Mouse (Mus musculus) left cerebral cortex, adult 2 months (tissue): ENCODE data around the gene Tmco4. TPM values are rescaled to one million over a fixed set of nuclear protein-coding genes. Genes with fewer than 3 reads are reported as not detected.

Experiments used
- DNase-seq, 2 experiments: peaks; one replicate each; pipeline ENCODE4 v3.0.0; 2021 to 2022; ENCODE audit warnings: low spot score in 2 of 2, mixed read lengths in 1 of 2; ENCODE audit errors: extremely low spot score in 1 of 2
- H3K27ac ChIP-seq: fragments of 200-600 bp; 2 replicates; pipeline ENCODE4 v1.8.1; 2022
- H3K4me3 ChIP-seq: fragments of 200-600 bp; 2 replicates; pipeline ENCODE4 v1.8.1; 2022
- CTCF ChIP-seq: fragments of 200-600 bp; IDR thresholded peaks from 2 replicates; pipeline ENCODE4 v1.8.1; 2022; ENCODE audit warnings: antibody characterized with exemption, mild to moderate bottlenecking, moderate library complexity
- intact Hi-C: fragments of 180-260 bp; cut with DNase I; formaldehyde crosslinking; loops from one replicate; pipeline ENCODE4 v1.15.1; 2025
- total RNA-seq, 2 experiments: library from RNA; stranded (reverse); gene quantifications; 2 replicates each; pipeline ENCODE4 v1.2.3; 2021

Tmco4 gene
- total RNA-seq, 2 experiments from 2014 or later: 2.0 to 3.7 TPM

DNA sequence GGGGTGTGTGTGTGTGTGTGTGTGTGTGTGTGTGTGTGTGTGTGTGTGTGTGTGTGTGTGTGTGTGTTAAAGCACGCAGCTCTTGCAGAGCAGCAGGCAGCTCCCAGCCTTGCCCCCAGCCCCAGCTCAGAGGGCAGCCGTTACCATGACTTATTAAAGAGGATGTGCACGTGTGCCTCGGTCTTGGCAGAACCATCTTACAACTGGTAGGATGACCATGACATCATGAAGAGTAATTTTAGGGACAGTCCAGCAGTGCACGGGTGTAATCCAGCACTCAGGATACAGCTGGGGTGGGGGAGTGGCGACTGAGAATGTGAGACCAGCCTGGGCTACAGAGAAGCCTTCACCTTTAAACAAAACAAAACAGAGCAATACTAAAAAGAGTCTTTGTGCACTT, 32.5 kb downstream of the Tmco4 start:
- no peak overlapping the region for H3K4me3 ChIP-seq
- TF ChIP-seq CTCF: no peak
- intact Hi-C loops: no loop called here
- H3K27ac ChIP-seq: no peak overlapping the region
- DNase-seq: no peak

DNA sequence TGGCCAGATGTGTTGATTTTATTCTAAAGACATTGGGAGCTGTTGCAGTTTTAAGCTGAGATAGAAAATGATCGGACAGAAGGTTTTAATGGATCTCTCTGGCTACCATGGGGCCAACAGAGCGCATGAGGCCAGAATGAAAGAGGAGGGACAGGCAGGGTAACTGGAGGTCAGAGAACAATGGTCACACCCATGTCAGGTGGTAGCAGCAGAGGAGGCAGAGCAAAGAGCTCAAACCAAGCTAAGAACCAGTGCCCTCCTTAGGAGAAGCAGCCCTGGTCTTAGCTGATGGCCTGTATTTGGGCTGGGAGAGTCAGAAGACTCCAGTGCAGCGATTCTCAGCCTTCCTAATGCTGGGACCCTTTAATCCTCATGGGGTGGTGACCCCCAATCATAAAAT, 34.7 kb downstream of the Tmco4 start:
- Histone ChIP-seq H3K27ac (no peak overlapping the region), H3K4me3 (no peak overlapping the region)
- no peak for TF ChIP-seq CTCF
- no peak for DNase-seq
- intact Hi-C loops: no loop called here

DNA sequence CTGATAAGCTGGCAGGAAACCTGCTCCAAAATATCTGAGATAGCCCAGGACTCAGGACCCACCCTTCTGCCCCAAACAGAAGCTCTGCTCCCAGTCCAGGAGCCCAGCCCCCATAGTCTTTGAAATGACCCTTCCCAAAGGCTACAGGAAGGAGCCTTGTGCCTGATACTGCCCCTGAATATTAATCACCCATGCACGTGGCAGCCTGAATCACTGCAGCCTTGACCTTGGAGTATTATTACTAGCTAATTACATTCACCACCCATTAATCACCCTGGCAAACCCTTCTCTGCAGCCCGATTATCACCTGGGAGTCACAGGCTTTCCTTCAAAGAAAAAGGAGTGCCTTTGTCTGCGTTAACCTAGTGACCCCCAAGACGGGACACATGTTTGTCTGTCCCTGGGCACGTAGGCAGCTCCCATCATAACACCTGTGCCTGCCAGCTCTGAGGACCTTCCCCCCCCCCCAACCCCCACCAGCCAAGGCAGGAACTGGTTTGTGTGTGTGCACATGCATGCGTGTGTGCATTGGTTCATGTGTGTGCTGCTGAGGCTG, 35.4 kb downstream of the Tmco4 start:
- H3K27ac ChIP-seq: no peak overlapping the region
- TF ChIP-seq CTCF: no peak
- DNase-seq: no peak
- H3K4me3 ChIP-seq: no peak overlapping the region
- intact Hi-C loops: no loop called here

- DNase-seq: no peak
- H3K27ac ChIP-seq: no peak overlapping the region
- TF ChIP-seq CTCF: no peak
- intact Hi-C loops: no loop called here
- no peak overlapping the region for H3K4me3 ChIP-seq
Measured at GRCm38 (mm10) chr4:139011201-139011702, 38.6 kb downstream of the Tmco4 start.

DNA sequence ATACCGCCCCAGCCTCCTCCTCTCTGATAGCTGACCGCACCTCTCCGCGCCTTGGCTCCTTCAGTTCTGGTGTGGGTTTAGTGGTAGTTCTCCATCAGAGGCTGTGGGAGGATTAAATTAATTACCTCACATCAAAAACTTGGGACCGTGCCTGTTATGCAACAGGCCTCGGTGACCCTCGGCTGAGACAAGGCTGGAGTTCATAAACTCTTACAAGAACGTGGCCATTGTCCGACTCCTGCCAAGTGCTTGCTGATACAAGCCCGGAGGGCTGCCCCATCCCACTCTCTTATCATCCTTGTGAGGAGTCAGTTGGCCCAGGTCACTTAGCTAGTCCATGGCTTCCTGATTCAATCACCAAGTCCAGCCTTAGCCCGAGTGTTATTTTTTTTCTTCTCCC, 40.6 kb downstream of the Tmco4 start:
- Histone ChIP-seq H3K4me3 (no peak overlapping the region), H3K27ac (no peak overlapping the region)
- intact Hi-C loops: no loop called here
- DNase-seq: no peak
- no peak for TF ChIP-seq CTCF

DNA sequence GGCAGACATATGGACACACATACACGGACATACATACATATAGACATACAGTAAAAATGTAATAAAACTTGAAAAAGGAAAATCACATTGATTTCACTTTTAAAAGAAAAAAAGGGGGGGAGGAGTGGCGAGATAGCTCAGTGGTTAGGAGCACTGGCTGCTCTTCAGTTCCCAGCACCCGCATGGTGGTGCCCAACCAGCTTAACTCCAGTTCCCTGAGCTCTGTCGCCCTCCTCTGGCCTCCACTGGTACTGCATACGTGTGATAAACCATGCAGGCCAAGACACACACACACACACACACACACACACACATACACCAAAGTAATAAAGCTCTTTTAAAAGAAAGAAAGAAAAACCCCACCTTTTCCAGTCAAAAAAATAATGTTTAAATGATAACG, 42.1 kb downstream of the Tmco4 start:
- Histone ChIP-seq H3K4me3 (no peak overlapping the region), H3K27ac (no peak overlapping the region)
- intact Hi-C loops: no loop called here
- no peak for DNase-seq
- TF ChIP-seq CTCF: peak; percentile 29

GRCm38 (mm10) chr4:139018388-139018787, 45.7 kb downstream of the Tmco4 start:
- no peak for TF ChIP-seq CTCF
- no peak for DNase-seq
- no peak overlapping the region for H3K27ac ChIP-seq
- H3K4me3 ChIP-seq: no peak overlapping the region
- intact Hi-C loops: no loop called here

GRCm38 (mm10) chr4:139018976-139019375, 46.3 kb downstream of the Tmco4 start:
- Histone ChIP-seq H3K4me3 (no peak overlapping the region), H3K27ac (no peak overlapping the region)
- no peak for TF ChIP-seq CTCF
- intact Hi-C loops: no loop called here
- no peak for DNase-seq

DNA sequence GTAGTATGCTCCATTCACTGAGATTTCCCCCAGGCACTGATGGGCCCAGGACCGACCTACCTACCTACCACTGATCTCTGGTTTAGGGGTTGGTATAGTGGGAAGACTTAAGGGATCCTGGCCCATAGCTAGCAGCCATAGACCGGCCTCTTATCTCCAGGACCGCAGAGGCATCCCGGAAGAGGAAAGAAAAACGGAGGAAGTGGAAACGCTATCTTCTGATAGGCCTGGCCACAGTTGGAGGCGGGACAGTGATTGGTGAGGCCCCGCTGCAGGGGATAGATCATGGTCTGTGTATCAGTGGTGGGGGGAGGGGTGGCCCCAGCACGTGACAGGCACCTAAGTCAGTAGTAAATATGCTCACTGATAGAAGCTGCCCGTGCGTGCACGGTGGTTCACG, 46.7 kb downstream of the Tmco4 start:
- intact Hi-C loops: no loop called here
- TF ChIP-seq CTCF: no peak
- no peak overlapping the region for H3K27ac ChIP-seq
- H3K4me3 ChIP-seq: no peak overlapping the region
- DNase-seq: no peak

DNA sequence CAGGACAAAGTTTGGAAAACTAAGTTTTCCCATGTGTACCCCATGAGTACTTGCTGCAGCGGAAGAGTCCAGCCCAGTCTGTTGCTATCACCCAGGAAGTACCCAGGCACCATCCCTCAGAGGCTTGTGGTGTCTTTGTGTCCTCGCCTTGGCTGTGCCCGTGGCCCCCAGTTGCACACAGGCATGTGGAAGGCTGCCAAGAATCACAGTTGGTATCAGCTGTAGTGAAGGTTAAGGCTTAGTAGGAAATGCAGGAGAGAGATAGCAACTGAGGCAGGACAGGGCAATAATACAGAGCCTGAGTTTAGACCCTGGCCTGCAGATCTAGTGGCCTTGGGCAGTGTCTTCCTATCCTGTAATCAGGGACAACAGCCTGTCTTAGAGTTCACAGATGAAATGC, 47.7 kb downstream of the Tmco4 start:
- intact Hi-C loops: no loop called here
- Histone ChIP-seq H3K4me3 (no peak overlapping the region), H3K27ac (no peak overlapping the region)
- DNase-seq: no peak
- TF ChIP-seq CTCF: no peak

DNA sequence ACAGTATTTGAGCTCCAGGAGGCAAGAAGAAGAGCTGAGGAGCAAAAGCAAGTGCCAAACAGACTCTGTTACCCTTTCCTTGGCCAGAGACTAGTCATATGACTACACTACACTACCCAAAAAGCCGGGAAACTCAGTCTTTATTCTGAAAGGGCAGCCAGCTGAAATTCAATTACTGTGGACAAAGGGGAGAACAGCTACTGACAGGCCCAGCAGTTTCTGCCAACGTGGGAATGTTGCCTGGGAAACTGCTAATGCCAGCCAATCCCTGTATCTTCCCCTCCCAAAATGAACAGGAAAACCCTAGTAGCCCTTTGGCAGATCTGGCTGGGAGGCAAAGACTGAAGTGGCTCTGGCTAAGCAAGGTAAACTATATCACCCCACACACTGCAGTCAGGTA, 51.7 kb downstream of the Tmco4 start:
- Histone ChIP-seq H3K27ac (no peak overlapping the region; the same call in 1 of the 2 replicates), H3K4me3 (no peak overlapping the region)
- intact Hi-C loops: no loop called here
- TF ChIP-seq CTCF: no peak
- DNase-seq: peak; percentile 40 to 47

DNA sequence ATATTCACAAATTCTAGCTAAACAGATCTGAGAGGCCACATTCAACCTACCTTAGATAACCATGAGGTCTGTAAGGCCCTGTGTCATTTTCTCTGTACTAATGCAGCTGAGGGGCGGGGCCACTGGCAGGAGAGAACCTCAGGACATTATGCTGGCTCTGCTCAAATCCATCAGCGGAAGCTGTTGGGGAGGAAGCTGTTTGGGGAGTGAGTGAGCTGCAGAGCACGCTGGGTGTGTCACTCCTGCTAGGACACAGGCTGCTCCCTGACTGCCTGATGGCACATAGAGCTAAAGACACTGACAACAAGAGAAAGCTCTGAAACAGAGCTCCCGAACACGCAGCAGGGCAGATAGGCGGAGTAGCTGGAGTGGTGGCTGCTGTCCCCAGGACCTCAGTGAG, 58.0 kb downstream of the Tmco4 start:
- no peak for DNase-seq
- intact Hi-C loops: no loop called here
- no peak overlapping the region for H3K27ac ChIP-seq
- TF ChIP-seq CTCF: no peak
- H3K4me3 ChIP-seq: no peak overlapping the region

- no peak for TF ChIP-seq CTCF
- peak overlapping the region; percentile 80; the same call in 1 of the 2 replicates for H3K27ac ChIP-seq
- no peak for DNase-seq
- no peak overlapping the region for H3K4me3 ChIP-seq
- intact Hi-C loops: no loop called here
Measured at GRCm38 (mm10) chr4:139032521-139032920, 59.8 kb downstream of the Tmco4 start.
